Mouse (Mus musculus): ENCODE data around the gene Lpgat1. TPM values are rescaled to one million over a fixed set of nuclear protein-coding genes. Genes with fewer than 3 reads are reported as not detected.
A peak's percentile ranks its signal among the peaks of the same experiment; 100 is the strongest.

Gene Lpgat1
- total and polyA plus RNA-seq, 3 experiments = 15.3 to 40.0 (median 31.8) TPM

DNA sequence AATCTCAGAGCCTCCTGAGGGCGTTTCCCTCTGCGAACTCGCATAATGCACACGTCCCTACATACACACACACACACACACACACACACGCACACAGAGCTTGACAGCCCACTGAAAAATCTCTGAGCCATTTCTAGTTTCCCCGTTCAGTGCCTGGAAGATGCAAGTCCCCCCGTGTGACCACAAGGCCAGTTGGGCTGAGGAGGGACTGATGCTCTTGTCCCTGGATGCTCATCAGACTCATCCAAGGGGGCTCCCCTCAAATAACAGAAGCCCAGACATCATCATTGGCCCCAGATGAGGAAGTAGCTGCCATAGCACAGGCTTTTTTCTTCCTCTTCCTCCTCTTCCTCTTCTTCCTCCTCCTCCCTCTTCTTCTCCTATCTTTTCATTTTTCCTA, 90.3 kb downstream of the Lpgat1 start:
- peak; percentile 51 for DNase-seq (ENCODE audit: extremely low read depth)
- no peak overlapping the region for H3K9ac ChIP-seq (ENCODE audit: insufficient read depth, low read depth)
- H3K9me3 ChIP-seq (replicated peaks; ENCODE audit: low read length) = peaks cover 20% of the 10 kb centered on the region
- peaks cover 7 to 55% of the 10 kb centered on the region in 2 experiments; a peak in 3 of 4 replicates for H3K4me1 ChIP-seq (ENCODE audit: control insufficient read depth in 1 of 2, insufficient read depth in 2 of 2)
- no peak overlapping the region for H3K27ac ChIP-seq (ENCODE audit: insufficient read depth, low read depth)
- dilution Hi-C loops (cut with MboI; ENCODE audit: extremely low pct_ligation_motif_present, extremely low pct_unique_long_range_greater_than_20kb, low sequenced_read_pairs) = no loop called here
- no peak for TF ChIP-seq SIN3A (IDR thresholded peaks at IDR 0.05; ENCODE audit: low read length)
- no peak for TF ChIP-seq GABPA (IDR thresholded peaks at IDR 0.05; ENCODE audit: insufficient replicate concordance, low read depth, low read length)
- TF ChIP-seq POLR2AphosphoS2 (IDR thresholded peaks at IDR 0.05; ENCODE audit: low read depth, low read length) = no peak
- no peak for TF ChIP-seq E2F4 (IDR thresholded peaks at IDR 0.05; ENCODE audit: insufficient replicate concordance, low read depth, low read length)
- no peak for TF ChIP-seq NRF1 (IDR thresholded peaks at IDR 0.05; ENCODE audit: low read depth, low read length)
- TF ChIP-seq JUN (IDR thresholded peaks at IDR 0.05; ENCODE audit: insufficient read depth, low read depth, low read length) = no peak
- no peak for TF ChIP-seq ZKSCAN1 (IDR thresholded peaks at IDR 0.05; ENCODE audit: borderline replicate concordance, low read depth, low read length)
- no peak for TF ChIP-seq CHD1 (IDR thresholded peaks at IDR 0.05; ENCODE audit: low read depth, low read length)
- no peak for TF ChIP-seq MXI1 (IDR thresholded peaks at IDR 0.05; ENCODE audit: low read depth, low read length)
- TF ChIP-seq ZMIZ1 (IDR thresholded peaks at IDR 0.05; ENCODE audit: low read depth, low read length) = no peak
- TF ChIP-seq RCOR1 (conservative IDR thresholded peaks at IDR 0.05; ENCODE audit: low read depth, low read length) = no peak
- no peak for TF ChIP-seq MYC (IDR thresholded peaks at IDR 0.05; ENCODE audit: low read depth, low read length)
- TF ChIP-seq BHLHE40 (IDR thresholded peaks at IDR 0.05; ENCODE audit: low read depth, low read length) = no peak
- TF ChIP-seq NELFE (IDR thresholded peaks at IDR 0.05; ENCODE audit: low read depth, low read length) = no peak
- TF ChIP-seq SMC3 (IDR thresholded peaks at IDR 0.05; ENCODE audit: low read depth, low read length) = no peak
- TF ChIP-seq JUND (conservative IDR thresholded peaks at IDR 0.05; ENCODE audit: low read depth, low read length) = no peak
- no peak for TF ChIP-seq KAT2A (IDR thresholded peaks at IDR 0.05; ENCODE audit: insufficient replicate concordance, low read length)
- no peak overlapping the region for H3K4me2 ChIP-seq (ENCODE audit: insufficient read depth, low read depth, poor library complexity, severe bottlenecking)
- H3K4me3 ChIP-seq (replicated peaks in 1 of 3; ENCODE audit: low read depth in 2 of 3, low read length in 2 of 3, poor library complexity in 1 of 3) = no peak overlapping the region
- no peaks in the 10 kb centered on the region for H3K27me3 ChIP-seq (replicated peaks)
- no peaks in the 10 kb centered on the region for H3K36me3 ChIP-seq (replicated peaks in 1 of 2; ENCODE audit: control insufficient read depth in 1 of 2, insufficient read depth in 1 of 2, low read length in 1 of 2)
- H3K79me2 ChIP-seq (replicated peaks; ENCODE audit: control insufficient read depth, extremely low read depth, insufficient read depth, poor library complexity, severe bottlenecking) = no peaks in the 10 kb centered on the region
- in situ Hi-C loops (cut with MboI; ENCODE audit: low pct_ligation_motif_present, low pct_unique_long_range_greater_than_20kb, low sequenced_read_pairs) = loop anchor here (25.0 kb wide), 2 partner anchors 471 to 696 kb away; partner anchors contain the start of gene Tmem206

DNA sequence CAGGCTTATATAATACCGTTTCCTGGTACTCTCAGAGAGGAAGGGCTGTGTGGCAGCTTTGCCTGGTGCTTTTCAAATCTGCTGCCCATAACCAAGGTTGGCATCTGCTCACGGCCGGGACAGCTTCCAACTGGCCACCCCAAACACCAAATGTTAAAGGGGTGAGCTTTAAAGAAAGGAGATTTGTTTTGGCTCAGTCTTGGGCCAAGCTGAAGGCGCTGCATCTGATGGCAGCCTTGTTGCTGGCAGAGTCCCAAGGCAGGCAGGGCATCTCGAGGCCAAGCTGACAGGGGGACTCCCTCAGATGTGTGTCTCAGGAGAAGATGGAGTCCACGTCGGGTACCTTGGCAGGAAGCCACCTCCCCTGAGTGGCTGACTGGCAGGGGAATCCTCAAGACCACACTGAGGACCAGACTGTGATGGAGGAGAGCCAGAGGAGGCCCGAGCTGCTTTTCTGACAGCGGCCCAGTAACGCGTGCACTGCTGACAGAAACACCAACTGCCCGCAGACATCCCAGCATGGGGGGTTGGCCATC, 91.1 kb downstream of the Lpgat1 start:
- no peak for TF ChIP-seq POLR2A (IDR thresholded peaks at IDR 0.05; ENCODE audit: low read depth, low read length)
- no peak for TF ChIP-seq UBTF (IDR thresholded peaks at IDR 0.05; ENCODE audit: low read depth, low read length)
- no peak for TF ChIP-seq USF1 (IDR thresholded peaks at IDR 0.05; ENCODE audit: low read depth, low read length)
- no peak for TF ChIP-seq JUN (IDR thresholded peaks at IDR 0.05; ENCODE audit: insufficient read depth, low read depth, low read length)
- TF ChIP-seq MXI1 (IDR thresholded peaks at IDR 0.05; ENCODE audit: low read depth, low read length) = no peak
- Histone ChIP-seq H3K9ac (ENCODE audit: insufficient read depth, low read depth) (no peak overlapping the region), H3K27ac (ENCODE audit: insufficient read depth, low read depth) (no peak overlapping the region), H3K9me3 (replicated peaks; ENCODE audit: low read length) (peaks cover 20% of the 10 kb centered on the region), H3K4me2 (ENCODE audit: insufficient read depth, low read depth, poor library complexity, severe bottlenecking) (no peak overlapping the region), H3K27me3 (replicated peaks) (no peaks in the 10 kb centered on the region), H3K4me3 (replicated peaks in 1 of 3; ENCODE audit: low read depth in 2 of 3, low read length in 2 of 3, poor library complexity in 1 of 3) (no peak overlapping the region), H3K79me2 (replicated peaks; ENCODE audit: control insufficient read depth, extremely low read depth, insufficient read depth, poor library complexity, severe bottlenecking) (no peaks in the 10 kb centered on the region), H3K4me1 (ENCODE audit: control insufficient read depth in 1 of 2, insufficient read depth in 2 of 2) (peaks cover 5 to 55% of the 10 kb centered on the region in 2 experiments; a peak in 3 of 4 replicates), H3K36me3 (replicated peaks in 1 of 2; ENCODE audit: control insufficient read depth in 1 of 2, insufficient read depth in 1 of 2, low read length in 1 of 2) (no peaks in the 10 kb centered on the region)
- dilution Hi-C loops (cut with MboI; ENCODE audit: extremely low pct_ligation_motif_present, extremely low pct_unique_long_range_greater_than_20kb, low sequenced_read_pairs) (no loop called here), in situ Hi-C loops (cut with MboI; ENCODE audit: low pct_ligation_motif_present, low pct_unique_long_range_greater_than_20kb, low sequenced_read_pairs) (loop anchor here (25.0 kb wide), 2 partner anchors 471 to 696 kb away; partner anchors contain the start of gene Tmem206)
- no peak for DNase-seq (ENCODE audit: extremely low read depth)

All from CH12.LX (cell line).